Mouse (Mus musculus) cerebellum, postnatal 4 days (tissue): ENCODE measurements at regions not wholly inside any gene's neighbourhood (a gene's known extent, or its start where the extent isn't known, plus 50 kb on each side); places are given as distances from the start of the nearest gene placed in this dataset.
"Not testable (repeated sequence)": the region's sequence is repeated elsewhere in the genome, so short reads cannot be mapped to it uniquely, and the experiment has no call there.

Source experiments
- DNase-seq, 2 experiments: peaks; one replicate each; pipeline ENCODE4 v3.0.0; 2022; ENCODE audit warnings: low spot score in 2 of 2, mixed read lengths in 1 of 2

GRCm38 (mm10) chr3:15016621-15017020 is 130.5 kb downstream of the Car2 start:
- no peak for DNase-seq

- DNase-seq: no peak
Observed at GRCm38 (mm10) chr3:15022773-15023172, 136.7 kb downstream of the Car2 start.

GRCm38 (mm10) chr3:15040866-15041528 is 154.9 kb downstream of the Car2 start:
- DNase-seq: no peak

GRCm38 (mm10) chr3:15053968-15054367 is 167.9 kb downstream of the Car2 start:
- DNase-seq: no peak

GRCm38 (mm10) chr3:15055516-15056256 is 169.6 kb downstream of the Car2 start:
- not testable (repeated sequence) for DNase-seq

- DNase-seq: not testable (repeated sequence)
Observed at GRCm38 (mm10) chr3:15056788-15057585, 170.9 kb downstream of the Car2 start.

- DNase-seq: no peak
Observed at GRCm38 (mm10) chr3:15065681-15066080, 179.6 kb downstream of the Car2 start.

- no peak for DNase-seq
Observed at GRCm38 (mm10) chr3:15068256-15068655, 182.2 kb downstream of the Car2 start.

GRCm38 (mm10) chr3:15071030-15071883 is 185.2 kb downstream of the Car2 start:
- no peak for DNase-seq

- no peak for DNase-seq
Observed at GRCm38 (mm10) chr3:15073405-15073804, 187.3 kb downstream of the Car2 start.

GRCm38 (mm10) chr3:15073847-15074246 is 187.8 kb downstream of the Car2 start:
- DNase-seq: no peak

GRCm38 (mm10) chr3:15074949-15075348 is 188.9 kb downstream of the Car2 start:
- no peak for DNase-seq

GRCm38 (mm10) chr3:15090124-15090523 is 204.1 kb downstream of the Car2 start:
- DNase-seq: no peak

- DNase-seq: no peak
Observed at GRCm38 (mm10) chr3:15098206-15098817, 212.2 kb downstream of the Car2 start.

GRCm38 (mm10) chr3:15098981-15099380 is 212.9 kb downstream of the Car2 start:
- DNase-seq: no peak

- DNase-seq: no peak
Observed at GRCm38 (mm10) chr3:15105627-15106026, 219.6 kb downstream of the Car2 start.

GRCm38 (mm10) chr3:15106281-15106680 is 220.2 kb downstream of the Car2 start:
- DNase-seq: no peak

- DNase-seq: no peak
Observed at GRCm38 (mm10) chr3:15107301-15107700, 221.2 kb downstream of the Car2 start.

- DNase-seq: no peak
Observed at GRCm38 (mm10) chr3:15108239-15108934, 222.3 kb downstream of the Car2 start.

- DNase-seq: no peak
Observed at GRCm38 (mm10) chr3:15110037-15110748, 221.9 kb downstream of the Gm9733 start.
